Mouse (Mus musculus) limb, embryonic 13.5 days (tissue): ENCODE results near the gene Ceacam1. TPM values are rescaled to one million over a fixed set of nuclear protein-coding genes. Genes with fewer than 3 reads are reported as not detected.

Source experiments
- ATAC-seq: fragments of 200-750 bp; cut with Nextera tagmentation; 2 replicates; pipeline ENCODE4 v1.8.0; 2017; ENCODE audit warnings: low read depth, moderate number of reproducible peaks, moderate TSS enrichment; ENCODE audit not compliant: low FRiP score
- H3K27ac ChIP-seq: fragments of 300-500 bp; sonication (generic); 2 replicates; pipeline ENCODE4 v1.5.1; 2015; ENCODE audit warnings: inconsistent platforms, mild to moderate bottlenecking, moderate library complexity
- H3K27me3 ChIP-seq: fragments of 300-500 bp; sonication (generic); 2 replicates; pipeline ENCODE4 v1.6.1; 2015; ENCODE audit warnings: mild to moderate bottlenecking, inconsistent platforms
- H3K36me3 ChIP-seq: fragments of 300-500 bp; sonication (generic); 2 replicates; pipeline ENCODE4 v1.6.1; 2015; ENCODE audit warnings: inconsistent platforms, mild to moderate bottlenecking, moderate library complexity
- H3K4me1 ChIP-seq: fragments of 300-500 bp; sonication (generic); 2 replicates; pipeline ENCODE4 v1.6.1; 2015; ENCODE audit warnings: inconsistent platforms
- H3K4me2 ChIP-seq: fragments of 300-500 bp; sonication (generic); replicated peaks from 2 replicates; pipeline ENCODE4 v1.6.1; 2015; ENCODE audit warnings: inconsistent platforms, mild to moderate bottlenecking, moderate library complexity
- H3K4me3 ChIP-seq: fragments of 300-500 bp; sonication (generic); 2 replicates; pipeline ENCODE4 v1.5.1; 2015; ENCODE audit warnings: moderate library complexity, mild to moderate bottlenecking, inconsistent platforms
- H3K9ac ChIP-seq: fragments of 300-500 bp; sonication (generic); 2 replicates; pipeline ENCODE4 v1.6.1; 2015; ENCODE audit warnings: mild to moderate bottlenecking, inconsistent platforms
- H3K9me3 ChIP-seq: fragments of 300-500 bp; sonication (generic); 2 replicates; pipeline ENCODE4 v1.6.1; 2016; ENCODE audit warnings: inconsistent platforms
- WGBS: fragments of 180-500 bp; shearing (Covaris S2); methylation state at CpG from one replicate; pipeline ENCODE4 v1.1.7; 2015; 5-methylcytosine and 5-hydroxymethylcytosine counted together
- polyA plus RNA-seq: library from polyadenylated mRNA; unstranded; fragments of >200 nt; fragmentation: Nextera tagmentation; extraction: Ambion mirVana; gene quantifications from 2 replicates; pipeline ENCODE4 v1.2.1, GENCODE M21; 2015

Gene Ceacam1
- polyA plus RNA-seq, 1 experiment from 2014 or later: 0.74 TPM

GRCm38 (mm10) chr7:25422286-25422841 lies 55.0 kb downstream of the Ceacam1 start:
- WGBS: 74% methylated on average over 16 of the region's 16 CpGs
- 0 out of 2 replicates have a peak overlapping the region, but pooled peaks have one; percentile 31 for H3K9ac ChIP-seq
- no peak overlapping the region for H3K4me2 ChIP-seq
- no peaks in the 10 kb centered on the region for H3K9me3 ChIP-seq
- peaks cover 16% of the 10 kb centered on the region for H3K27me3 ChIP-seq
- no peak for ATAC-seq
- no peaks in the 10 kb centered on the region for H3K4me1 ChIP-seq
- no peak overlapping the region for H3K4me3 ChIP-seq
- no peak overlapping the region for H3K27ac ChIP-seq
- H3K36me3 ChIP-seq: no peaks in the 10 kb centered on the region

GRCm38 (mm10) chr7:25419943-25420342 lies 57.5 kb downstream of the Ceacam1 start:
- Histone ChIP-seq H3K4me3 (no peak overlapping the region), H3K4me2 (no peak overlapping the region), H3K36me3 (no peaks in the 10 kb centered on the region), H3K4me1 (no peaks in the 10 kb centered on the region), H3K9me3 (no peaks in the 10 kb centered on the region), H3K27ac (no peak overlapping the region), H3K9ac (no peak overlapping the region), H3K27me3 (peaks cover 16% of the 10 kb centered on the region)
- ATAC-seq: no peak
- 89% methylated on average over 4 of the region's 4 CpGs for WGBS

GRCm38 (mm10) chr7:25419536-25419935 lies 57.9 kb downstream of the Ceacam1 start:
- H3K4me2 ChIP-seq: no peak overlapping the region
- 81% methylated on average over 8 of the region's 8 CpGs for WGBS
- no peak overlapping the region for H3K9ac ChIP-seq
- H3K36me3 ChIP-seq: no peaks in the 10 kb centered on the region
- no peaks in the 10 kb centered on the region for H3K4me1 ChIP-seq
- peaks cover 16% of the 10 kb centered on the region for H3K27me3 ChIP-seq
- no peak overlapping the region for H3K27ac ChIP-seq
- ATAC-seq: no peak
- H3K4me3 ChIP-seq: no peak overlapping the region
- H3K9me3 ChIP-seq: no peaks in the 10 kb centered on the region

- WGBS: 83% methylated on average over 1 of the region's 1 CpGs
- H3K4me3 ChIP-seq: no peak overlapping the region
- no peak overlapping the region for H3K27ac ChIP-seq
- H3K4me2 ChIP-seq: no peak overlapping the region
- no peak for ATAC-seq
- no peak overlapping the region for H3K9ac ChIP-seq
- H3K9me3 ChIP-seq: no peaks in the 10 kb centered on the region
- H3K27me3 ChIP-seq: peaks cover 10% of the 10 kb centered on the region
- no peaks in the 10 kb centered on the region for H3K36me3 ChIP-seq
- H3K4me1 ChIP-seq: no peaks in the 10 kb centered on the region
Observed at GRCm38 (mm10) chr7:25417597-25417996, 59.8 kb downstream of the Ceacam1 start.

- no peaks in the 10 kb centered on the region for H3K36me3 ChIP-seq
- H3K4me3 ChIP-seq: no peak within 1 kb of the TSS
- no peaks in the 10 kb centered on the region for H3K4me1 ChIP-seq
- ATAC-seq: no peak
- no peaks in the 10 kb centered on the region for H3K9me3 ChIP-seq
- no peak within 1 kb of the TSS for H3K4me2 ChIP-seq
- no peaks in the 10 kb centered on the region for H3K27me3 ChIP-seq
- no peak within 1 kb of the TSS for H3K27ac ChIP-seq
- H3K9ac ChIP-seq: no peak within 1 kb of the TSS
- WGBS: 60% methylated on average over 7 of the region's 7 CpGs
Observed at GRCm38 (mm10) chr7:25412833-25413441, 64.5 kb downstream of the Ceacam1 start, which contains the start of gene Cxcl17. Gene Cxcl17 (minus strand): TSS chr7:25412886.

GRCm38 (mm10) chr7:25411861-25412260 lies 65.5 kb downstream of the Ceacam1 start:
- 90% methylated on average over 3 of the region's 3 CpGs for WGBS
- no peak for ATAC-seq
- no peaks in the 10 kb centered on the region for H3K4me1 ChIP-seq
- no peaks in the 10 kb centered on the region for H3K36me3 ChIP-seq
- no peak overlapping the region for H3K9ac ChIP-seq
- no peak overlapping the region for H3K4me2 ChIP-seq
- no peaks in the 10 kb centered on the region for H3K27me3 ChIP-seq
- no peaks in the 10 kb centered on the region for H3K9me3 ChIP-seq
- H3K4me3 ChIP-seq: no peak overlapping the region
- no peak overlapping the region for H3K27ac ChIP-seq

Other genes with a start within 250 kb of the Ceacam1 start
- gene Gsk3a, start 239.8 kb downstream of the Ceacam1 start, polyA plus RNA-seq: 11.9 and 13.0 TPM in 2 replicates
- gene Erf, start 226.8 kb downstream of the Ceacam1 start, polyA plus RNA-seq: 25.6 and 26.6 TPM in 2 replicates
- 40.9 and 43.6 TPM in 2 replicates for gene Cic, start 209.9 kb downstream of the Ceacam1 start, polyA plus RNA-seq
- 281 and 307 TPM in 2 replicates for gene Pafah1b3, start 179.6 kb downstream of the Ceacam1 start, polyA plus RNA-seq
- 0.91 and 1.1 TPM in 2 replicates for gene Prr19, start 176.2 kb downstream of the Ceacam1 start, polyA plus RNA-seq
- gene Tmem145, start 171.5 kb downstream of the Ceacam1 start, polyA plus RNA-seq: 1.5 and 1.9 TPM in 2 replicates
- gene Megf8, start 160.4 kb downstream of the Ceacam1 start, polyA plus RNA-seq: 18.1 and 19.5 TPM in 2 replicates
- 0.92 TPM in 1 of 2 replicates, not detected in the other for gene Cnfn, start 107.9 kb downstream of the Ceacam1 start, polyA plus RNA-seq
- gene Lipe, start 78.9 kb downstream of the Ceacam1 start, polyA plus RNA-seq: 11.5 and 11.8 TPM in 2 replicates
- gene Cxcl17, start 64.7 kb downstream of the Ceacam1 start, polyA plus RNA-seq: 0.61 and 0.73 TPM in 2 replicates
- 0.06 TPM in 1 of 2 replicates, not detected in the other for gene Ceacam2, start 62.3 kb upstream of the Ceacam1 start, polyA plus RNA-seq
- not detected in 2 replicates for gene Erich4, start 138.3 kb upstream of the Ceacam1 start, polyA plus RNA-seq
- gene Dmac2, start 141.8 kb upstream of the Ceacam1 start, polyA plus RNA-seq: 37.3 and 39.6 TPM in 2 replicates
- gene B3gnt8, start 149.1 kb upstream of the Ceacam1 start, polyA plus RNA-seq: 4.3 and 5.1 TPM in 2 replicates
- 61.6 and 65.0 TPM in 2 replicates for gene Bckdha, start 181.4 kb upstream of the Ceacam1 start, polyA plus RNA-seq
- gene Exosc5, start 181.6 kb upstream of the Ceacam1 start, polyA plus RNA-seq: 73.1 and 73.4 TPM in 2 replicates
- gene Tmem91, start 197.6 kb upstream of the Ceacam1 start, polyA plus RNA-seq: 3.7 and 4.9 TPM in 2 replicates
- gene B9d2, start 203.2 kb upstream of the Ceacam1 start, polyA plus RNA-seq: 25.8 and 29.0 TPM in 2 replicates
- 1.7 and 2.4 TPM in 2 replicates for gene Tgfb1, start 209.4 kb upstream of the Ceacam1 start, polyA plus RNA-seq
- 22.0 and 24.6 TPM in 2 replicates for gene Ccdc97, start 241.5 kb upstream of the Ceacam1 start, polyA plus RNA-seq